Mouse (Mus musculus) spleen, adult 2 months (tissue): Measurements from ENCODE around the gene Actbl2.

Experiments
- CTCF ChIP-seq: fragments of 200-500 bp; IDR thresholded peaks from 2 replicates; pipeline ENCODE4 v1.5.1; 2011; ENCODE audit warnings: mild to moderate bottlenecking, inconsistent platforms; ENCODE audit not compliant: insufficient read depth, insufficient read length, insufficient replicate concordance; ENCODE audit errors: extremely low read depth
- POLR2A ChIP-seq: fragments of 200-500 bp; IDR thresholded peaks from 2 replicates; pipeline ENCODE4 v1.6.1; 2011; ENCODE audit warnings: low read depth, low read length, inconsistent platforms

GRCm38 (mm10) chr13:111259093-111259491 is 4.3 kb downstream of the Actbl2 start:
- TF ChIP-seq CTCF: no peak
- no peak for TF ChIP-seq POLR2A
